Mouse (Mus musculus) bone marrow, adult 2 months (tissue): Measurements from ENCODE around the gene Il17ra. TPM values are rescaled to one million over a fixed set of nuclear protein-coding genes. Genes with fewer than 3 reads are reported as not detected.

Experiments
- H3K27ac ChIP-seq: fragments of 200-500 bp; 2 replicates; pipeline ENCODE4 v1.5.1; 2012; ENCODE audit warnings: low read depth, mild to moderate bottlenecking, control low read depth, inconsistent platforms, low read length; ENCODE audit not compliant: control insufficient read depth, poor library complexity, insufficient read depth
- H3K4me1 ChIP-seq: fragments of 200-500 bp; 2 replicates; pipeline ENCODE4 v1.6.1; 2011; ENCODE audit warnings: low read length; ENCODE audit not compliant: control insufficient read depth, insufficient read depth
- H3K4me3 ChIP-seq: fragments of 200-500 bp; replicated peaks from 2 replicates; pipeline ENCODE3; 2011; ENCODE audit warnings: mild to moderate bottlenecking, low read depth, low read length, control low read depth; ENCODE audit not compliant: control insufficient read depth
- CTCF ChIP-seq: fragments of 200-500 bp; IDR thresholded peaks from 2 replicates; pipeline ENCODE4 v1.5.1; 2011; ENCODE audit warnings: low read length, control low read depth; ENCODE audit not compliant: control insufficient read depth, insufficient read depth
- POLR2A ChIP-seq: fragments of 200-500 bp; IDR thresholded peaks from 2 replicates; pipeline ENCODE4 v1.6.1; 2011; ENCODE audit warnings: low read depth, mild to moderate bottlenecking, control low read depth, low read length, borderline replicate concordance; ENCODE audit not compliant: control insufficient read depth
- WGBS: fragments of 180-500 bp; shearing (Covaris S2); methylation state at CpG from one replicate; pipeline ENCODE4 v1.1.7; 2018; 5-methylcytosine and 5-hydroxymethylcytosine counted together
- polyA plus RNA-seq: library from polyadenylated mRNA; stranded (reverse); fragments of >200 nt; gene quantifications from 2 replicates; pipeline ENCODE4 v1.2.4, GENCODE M21; 2011; ENCODE audit warnings: low replicate concordance; ENCODE audit not compliant: missing spikeins, insufficient read depth, insufficient read length

Gene Il17ra
- polyA plus RNA-seq, 1 experiment = 57.8 TPM

DNA sequence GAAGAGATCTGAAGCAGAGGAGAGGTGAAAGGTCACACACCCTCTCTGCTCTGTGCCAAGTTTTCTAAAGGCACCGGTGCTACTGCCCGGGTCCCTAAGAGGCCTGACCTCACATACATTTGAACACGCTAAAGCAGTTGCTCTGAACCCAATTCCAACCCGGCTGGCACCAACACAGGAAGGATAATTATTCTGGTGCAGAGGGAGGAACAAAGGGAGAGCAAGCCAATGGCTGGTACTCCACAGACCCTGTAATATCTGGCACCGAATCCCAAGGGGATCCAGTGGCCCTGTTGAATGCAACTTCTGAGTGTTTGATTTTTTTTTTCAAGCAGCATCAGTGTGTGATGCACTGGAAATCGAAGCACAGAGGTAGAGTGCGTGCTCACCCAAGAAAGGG lies 28.0 kb downstream of the Il17ra start:
- 86% methylated on average over 7 of the region's 7 CpGs for WGBS
- H3K4me3 ChIP-seq = no peak overlapping the region
- H3K27ac ChIP-seq = no peak overlapping the region
- TF ChIP-seq CTCF (no peak), POLR2A (no peak)
- peaks cover 3% of the 10 kb centered on the region for H3K4me1 ChIP-seq

DNA sequence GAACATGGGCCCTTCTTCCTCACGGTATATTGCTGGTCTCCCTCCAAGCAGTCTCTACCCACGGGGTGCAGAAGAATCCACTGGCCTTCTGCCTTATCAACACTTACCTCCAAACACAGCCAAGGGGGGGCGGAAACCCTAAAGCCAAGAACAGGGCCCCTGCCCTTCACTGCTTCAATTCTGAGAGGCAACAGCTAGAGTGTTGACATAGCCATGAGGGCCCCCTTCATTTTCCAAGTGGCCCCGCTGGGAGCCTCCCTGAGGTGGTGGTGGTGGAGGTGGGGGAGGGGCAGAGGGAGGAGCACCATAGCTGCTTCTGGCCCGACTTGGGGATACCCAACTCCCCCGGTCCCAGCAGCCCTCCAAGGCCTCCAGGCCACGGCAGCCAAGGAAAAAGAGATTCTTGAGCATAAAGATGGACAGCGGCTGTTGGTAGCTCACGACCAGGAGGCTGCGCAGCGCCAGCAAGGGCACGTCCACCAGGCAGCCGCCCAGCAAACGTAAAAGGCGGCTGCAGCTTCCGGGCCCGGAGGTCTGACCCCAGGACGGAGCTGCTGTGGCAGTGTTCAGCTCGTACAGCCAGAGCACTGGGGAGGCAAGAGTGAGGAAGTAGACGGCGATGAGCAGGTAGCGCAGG lies 28.9 kb downstream of the Il17ra start:
- Histone ChIP-seq H3K4me1 (no peaks in the 10 kb centered on the region; the same call in none of the 2 replicates), H3K4me3 (no peak overlapping the region), H3K27ac (no peak overlapping the region; the same call in 1 of the 2 replicates)
- 23% methylated on average over 22 of the region's 22 CpGs for WGBS
- TF ChIP-seq POLR2A = no peak
- TF ChIP-seq CTCF = no peak

GRCm38 (mm10) chr6:120492499-120493373 lies 29.7 kb downstream of the Il17ra start:
- Histone ChIP-seq H3K4me3 (no peak overlapping the region), H3K4me1 (no peaks in the 10 kb centered on the region; the same call in 1 of the 2 replicates), H3K27ac (no peak overlapping the region; the same call in 1 of the 2 replicates)
- TF ChIP-seq POLR2A (peak; percentile 21; the same call in 1 of the 2 replicates), CTCF (no peak)
- 2% methylated on average over 92 of the region's 95 CpGs for WGBS

DNA sequence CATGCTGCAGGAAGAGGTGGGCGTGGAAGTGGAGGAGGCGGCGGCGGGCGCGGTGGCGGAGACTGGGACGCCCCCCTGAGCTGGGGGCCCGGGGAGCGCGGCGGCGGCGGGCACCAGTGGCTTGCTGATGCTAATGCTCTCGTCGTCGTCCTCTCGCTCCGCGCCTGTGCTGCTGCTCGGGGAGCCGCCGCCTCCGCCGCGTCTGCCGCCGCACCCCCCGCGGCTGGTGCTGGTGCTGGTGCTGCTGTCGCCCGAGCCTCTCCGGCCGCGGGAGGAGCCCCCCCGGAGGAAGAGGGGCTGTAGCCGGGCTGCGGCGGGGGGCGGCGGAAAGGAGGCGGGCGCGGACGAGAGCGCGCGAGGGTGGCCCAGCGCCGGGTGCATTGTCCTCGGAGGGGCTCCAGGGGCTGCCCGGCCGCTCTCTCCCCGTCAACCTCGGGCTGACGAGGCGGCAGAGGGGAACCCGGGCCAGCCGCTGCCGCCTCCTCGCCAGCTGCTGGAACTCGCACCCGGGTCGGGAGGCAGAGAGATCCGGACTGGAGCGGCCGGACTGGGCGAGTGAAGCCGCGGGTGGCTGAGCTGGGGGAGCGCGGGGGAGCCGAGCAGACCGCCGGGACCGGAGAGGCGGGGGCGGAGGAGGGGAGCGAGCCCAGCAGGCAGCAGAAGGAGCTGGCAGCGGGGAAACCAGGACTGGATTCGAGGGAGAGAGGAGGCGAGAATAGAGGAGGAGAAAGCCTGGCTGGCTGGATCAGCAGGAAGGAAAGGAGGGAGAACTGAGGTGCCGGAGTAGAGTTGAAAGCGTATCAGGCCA lies 30.5 kb downstream of the Il17ra start, which contains the start of gene Tmem121b:
Gene Tmem121b, minus strand, starts transcription at position 434 of the 808 bp plus-strand sequence.
- no peaks in the 10 kb centered on the region; the same call in 1 of the 2 replicates for H3K4me1 ChIP-seq
- 1% methylated on average over 74 of the region's 84 CpGs for WGBS
- no peak within 1 kb of the TSS for H3K27ac ChIP-seq
- H3K4me3 ChIP-seq = no peak within 1 kb of the TSS
- TF ChIP-seq POLR2A (no peak), CTCF (no peak)

DNA sequence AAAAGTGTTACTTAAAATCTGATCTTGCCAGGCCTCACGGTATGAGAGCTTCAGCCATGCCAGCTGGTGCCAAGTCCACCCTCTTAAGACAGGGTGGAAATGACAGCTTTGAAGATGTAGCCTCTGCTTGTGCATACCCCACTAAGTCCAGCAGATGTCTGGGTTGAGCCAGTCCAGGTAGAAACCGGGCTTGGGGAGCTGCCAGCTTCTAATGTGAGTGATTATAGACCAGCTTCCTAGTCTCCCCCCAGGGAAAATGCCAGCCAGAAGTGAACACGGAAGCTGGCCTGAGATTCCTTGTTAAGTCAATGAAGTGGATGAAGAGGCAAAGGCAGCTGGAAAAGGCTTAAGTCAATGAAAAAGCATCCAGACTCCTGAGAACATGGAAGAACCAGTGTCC lies 33.5 kb downstream of the Il17ra start:
- H3K27ac ChIP-seq = no peak overlapping the region
- TF ChIP-seq CTCF = no peak
- TF ChIP-seq POLR2A = no peak
- H3K4me1 ChIP-seq = no peaks in the 10 kb centered on the region; the same call in 1 of the 2 replicates
- 72% methylated on average over 3 of the region's 3 CpGs for WGBS
- no peak overlapping the region for H3K4me3 ChIP-seq

DNA sequence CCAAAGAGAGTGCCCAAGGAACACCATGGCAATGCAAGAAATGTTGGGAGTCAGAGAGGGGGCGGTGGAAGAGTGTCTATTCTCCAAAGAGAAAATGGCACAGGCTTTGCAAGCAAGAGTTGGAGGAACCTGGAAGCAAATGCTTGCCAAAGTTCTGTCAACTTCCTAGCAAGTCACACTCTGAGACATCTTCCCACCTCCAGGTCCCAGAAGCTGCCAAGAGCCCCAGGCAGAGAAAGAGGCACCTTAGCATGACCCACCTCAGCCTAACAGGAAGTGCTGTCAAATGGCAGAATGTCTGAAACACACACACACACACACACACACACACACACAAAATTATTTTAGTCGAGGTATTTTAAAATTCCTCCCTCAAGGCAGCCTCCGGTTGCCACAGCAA lies 41.0 kb downstream of the Il17ra start:
- Histone ChIP-seq H3K27ac (no peak overlapping the region), H3K4me1 (no peaks in the 10 kb centered on the region), H3K4me3 (no peak overlapping the region)
- WGBS = 56% methylated on average over 3 of the region's 3 CpGs
- TF ChIP-seq CTCF (no peak), POLR2A (no peak)

- Histone ChIP-seq H3K27ac (no peak overlapping the region), H3K4me3 (no peak overlapping the region), H3K4me1 (no peaks in the 10 kb centered on the region)
- TF ChIP-seq POLR2A = no peak
- no peak for TF ChIP-seq CTCF
- WGBS = 74% methylated on average over 4 of the region's 4 CpGs
Observed at GRCm38 (mm10) chr6:120505531-120505930, 42.5 kb downstream of the Il17ra start.

DNA sequence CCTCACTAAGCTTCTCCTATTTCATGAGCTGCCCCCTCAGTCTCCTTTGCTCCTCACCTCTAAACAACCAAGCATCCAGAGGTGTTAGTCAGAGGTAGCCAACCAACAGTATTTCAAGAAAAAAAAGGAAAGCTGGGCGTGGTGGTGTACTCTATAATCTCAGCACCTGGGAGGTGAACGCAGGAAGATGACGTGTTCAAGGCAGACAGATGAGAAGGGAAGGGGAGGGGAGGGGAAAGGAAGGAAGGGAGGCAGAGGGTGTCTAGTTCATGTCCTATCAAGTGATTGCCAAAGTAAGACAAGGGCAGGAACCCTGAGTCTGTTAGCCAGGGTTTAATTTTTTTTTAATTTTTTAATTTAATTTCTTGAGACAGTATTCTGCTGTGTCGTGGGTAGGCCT lies 45.6 kb downstream of the Il17ra start:
- no peak for TF ChIP-seq CTCF
- TF ChIP-seq POLR2A = no peak
- WGBS = 68% methylated on average over 4 of the region's 4 CpGs
- H3K4me3 ChIP-seq = no peak overlapping the region

More for the DNA sequence above, 45.6 kb downstream of the Il17ra start:
- Histone ChIP-seq H3K4me1 (no peaks in the 10 kb centered on the region), H3K27ac (no peak overlapping the region)
